Mouse (Mus musculus): ENCODE measurements at regions not wholly inside any gene's neighbourhood (a gene's known extent, or its start where the extent isn't known, plus 50 kb on each side); places are given as distances from the start of the nearest gene placed in this dataset.
A peak's percentile ranks its signal among the peaks of the same experiment; 100 is the strongest.

DNA sequence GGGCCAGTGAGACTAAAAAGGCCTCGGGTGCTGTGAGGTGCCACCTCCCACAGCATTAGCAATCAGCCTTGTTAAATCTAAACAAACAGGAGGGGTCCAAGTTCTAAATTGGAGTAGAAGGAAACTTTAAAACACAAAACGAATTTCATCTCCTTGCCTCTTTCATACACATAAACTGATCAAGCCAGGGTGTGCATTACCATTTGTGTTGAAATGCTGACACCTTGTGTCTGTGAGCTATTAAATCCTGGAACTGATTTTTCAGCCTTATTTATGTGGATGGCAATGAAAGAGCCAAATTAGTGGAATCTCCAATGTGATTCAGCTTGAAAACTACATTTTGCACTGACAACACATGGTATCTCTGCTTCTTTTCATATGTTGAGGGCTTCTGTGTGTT is 114.8 kb downstream of the Pcsk1 start:
- WGBS = 18% methylated on average over 2 of the region's 2 CpGs
- no peaks in the 10 kb centered on the region for H3K4me1 ChIP-seq (ENCODE audit: control insufficient read depth, insufficient read depth, low read length)
- no peak for TF ChIP-seq POLR2A (IDR thresholded peaks at IDR 0.05; ENCODE audit: borderline replicate concordance, control insufficient read depth, low read depth, low read length)
- TF ChIP-seq CTCF (IDR thresholded peaks at IDR 0.05; ENCODE audit: control insufficient read depth, insufficient read depth, low read length) = no peak
- no peak overlapping the region for H3K4me3 ChIP-seq (replicated peaks; ENCODE audit: control insufficient read depth, low read depth, low read length)
- no peak overlapping the region for H3K27ac ChIP-seq (ENCODE audit: control insufficient read depth, insufficient read depth, low read depth, low read length, poor library complexity)

DNA sequence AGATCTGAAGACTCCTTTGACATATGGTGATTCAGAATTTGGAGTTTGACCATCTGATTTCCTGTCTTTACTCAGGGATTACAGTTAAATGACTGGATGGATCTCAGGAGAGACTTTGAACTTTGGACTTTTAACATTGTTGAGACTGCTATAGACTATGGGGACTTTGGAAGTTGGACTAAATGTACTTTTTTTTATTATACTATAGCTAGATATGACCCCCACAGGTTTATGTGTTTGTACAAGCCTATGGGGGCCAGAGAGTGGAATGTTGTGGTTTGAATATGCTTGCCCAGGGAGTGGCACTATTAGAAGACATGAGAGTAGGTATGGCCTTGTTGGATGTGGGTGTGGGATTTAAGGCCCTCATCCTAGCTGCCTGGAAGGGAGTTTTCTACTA is 134.3 kb downstream of the Pcsk1 start:
- Histone ChIP-seq H3K4me3 (replicated peaks; ENCODE audit: control insufficient read depth, low read depth, low read length) (no peak overlapping the region), H3K27ac (ENCODE audit: control insufficient read depth, insufficient read depth, low read depth, low read length, poor library complexity) (no peak overlapping the region), H3K4me1 (ENCODE audit: control insufficient read depth, insufficient read depth, low read length) (no peaks in the 10 kb centered on the region)
- no peak for TF ChIP-seq CTCF (IDR thresholded peaks at IDR 0.05; ENCODE audit: control insufficient read depth, insufficient read depth, low read length)
- no peak for TF ChIP-seq POLR2A (IDR thresholded peaks at IDR 0.05; ENCODE audit: borderline replicate concordance, control insufficient read depth, low read depth, low read length)

GRCm38 (mm10) chr13:75225581-75226297 is 136.1 kb downstream of the Pcsk1 start:
- Histone ChIP-seq H3K27ac (ENCODE audit: control insufficient read depth, insufficient read depth, low read depth, low read length, poor library complexity) (no peak overlapping the region), H3K4me1 (ENCODE audit: control insufficient read depth, insufficient read depth, low read length) (no peaks in the 10 kb centered on the region), H3K4me3 (replicated peaks; ENCODE audit: control insufficient read depth, low read depth, low read length) (no peak overlapping the region)
- 82% methylated on average over 7 of the region's 7 CpGs for WGBS
- TF ChIP-seq CTCF (IDR thresholded peaks at IDR 0.05; ENCODE audit: control insufficient read depth, insufficient read depth, low read length) (no peak), POLR2A (IDR thresholded peaks at IDR 0.05; ENCODE audit: borderline replicate concordance, control insufficient read depth, low read depth, low read length) (no peak)

- H3K4me3 ChIP-seq (replicated peaks; ENCODE audit: control insufficient read depth, low read depth, low read length) = no peak overlapping the region
- WGBS = 1% methylated on average over 5 of the region's 5 CpGs
- no peak overlapping the region for H3K27ac ChIP-seq (ENCODE audit: control insufficient read depth, insufficient read depth, low read depth, low read length, poor library complexity)
- TF ChIP-seq CTCF (IDR thresholded peaks at IDR 0.05; ENCODE audit: control insufficient read depth, insufficient read depth, low read length) (peak; percentile 81), POLR2A (IDR thresholded peaks at IDR 0.05; ENCODE audit: borderline replicate concordance, control insufficient read depth, low read depth, low read length) (no peak)
- no peaks in the 10 kb centered on the region for H3K4me1 ChIP-seq (ENCODE audit: control insufficient read depth, insufficient read depth, low read length)
Observed at GRCm38 (mm10) chr13:75227616-75228277, 138.1 kb downstream of the Pcsk1 start.

GRCm38 (mm10) chr13:75236424-75236823 is 146.8 kb downstream of the Pcsk1 start:
- H3K27ac ChIP-seq (ENCODE audit: control insufficient read depth, insufficient read depth, low read depth, low read length, poor library complexity) = no peak overlapping the region
- WGBS = 2% methylated on average over 2 of the region's 2 CpGs
- H3K4me3 ChIP-seq (replicated peaks; ENCODE audit: control insufficient read depth, low read depth, low read length) = no peak overlapping the region
- TF ChIP-seq POLR2A (IDR thresholded peaks at IDR 0.05; ENCODE audit: borderline replicate concordance, control insufficient read depth, low read depth, low read length) = no peak
- TF ChIP-seq CTCF (IDR thresholded peaks at IDR 0.05; ENCODE audit: control insufficient read depth, insufficient read depth, low read length) = no peak
- H3K4me1 ChIP-seq (ENCODE audit: control insufficient read depth, insufficient read depth, low read length) = no peaks in the 10 kb centered on the region
